Mouse (Mus musculus) monocyte, adult 5-6 weeks (primary cell): Measurements from ENCODE around the gene Mtap. TPM values are rescaled to one million over a fixed set of nuclear protein-coding genes. Genes with fewer than 3 reads are reported as not detected.
A peak's percentile ranks its signal among the peaks of the same experiment; 100 is the strongest.

ENCODE experiments used
- ATAC-seq: fragments of 153-309, 156-312 bp; replicated peaks from 2 replicates; pipeline ENCODE4 v1.8.0; 2017; ENCODE audit warnings: mild to moderate bottlenecking; ENCODE audit not compliant: low TSS enrichment, insufficient number of reproducible peaks, severe bottlenecking, poor library complexity, low FRiP score
- total RNA-seq: library from RNA; stranded (forward); fragments of 200-1000, 200-491, 200-594 nt; gene quantifications from 3 replicates; pipeline ENCODE4 v1.2.3, GENCODE M21; 2017

The Mtap gene
- total RNA-seq, 1 experiment from 2014 or later, result 25.9 TPM

DNA sequence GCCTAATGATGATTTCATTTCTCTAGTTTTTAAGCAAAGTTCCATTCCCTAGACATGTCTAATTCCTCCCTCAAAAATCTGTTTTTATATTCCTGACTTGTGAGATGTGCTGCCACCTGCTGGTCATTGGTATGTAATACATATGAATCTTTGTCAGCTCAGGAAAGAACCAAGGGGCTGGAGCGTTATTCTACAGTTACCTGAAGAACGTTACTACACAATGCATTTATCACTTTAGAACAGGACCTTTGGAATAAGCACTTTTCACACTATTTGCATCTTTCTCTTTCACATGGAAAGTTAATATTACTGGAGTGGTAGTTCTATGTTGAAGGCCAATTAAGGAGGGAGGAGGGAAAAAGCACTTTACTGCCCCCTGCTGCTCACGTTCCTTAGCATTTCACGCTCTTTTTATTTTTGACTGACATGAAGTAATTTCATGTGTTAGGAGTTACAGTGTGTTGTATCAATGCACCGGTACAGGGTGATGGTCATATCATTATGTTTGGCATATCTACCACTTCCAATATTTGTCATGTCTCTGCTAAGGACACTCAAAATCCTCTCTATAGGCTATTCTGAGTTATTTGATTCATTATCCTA lies 7.5 kb upstream of the Mtap start:
- peak; percentile 60; the same call in 1 of the 2 replicates for ATAC-seq

DNA sequence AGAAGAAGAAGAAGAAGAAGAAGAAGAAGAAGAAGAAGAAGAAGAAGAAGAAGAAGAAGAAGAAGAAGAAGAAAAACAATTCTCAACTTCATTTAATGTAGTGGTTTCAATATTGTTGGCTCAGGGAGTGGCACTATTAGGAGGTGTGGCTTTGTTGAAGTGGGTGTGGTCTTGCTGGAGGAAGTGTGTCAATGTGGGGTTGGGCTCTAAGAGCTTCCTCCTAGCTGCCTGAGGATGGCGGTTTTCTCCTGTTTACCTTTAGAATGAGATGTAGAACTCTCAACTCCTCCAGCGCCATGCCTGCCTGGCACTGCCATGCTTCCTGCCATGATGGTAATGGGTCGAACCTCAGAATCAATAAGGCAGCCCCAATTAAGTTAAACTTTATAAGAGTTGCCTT lies 5.1 kb upstream of the Mtap start:
- no peak for ATAC-seq

DNA sequence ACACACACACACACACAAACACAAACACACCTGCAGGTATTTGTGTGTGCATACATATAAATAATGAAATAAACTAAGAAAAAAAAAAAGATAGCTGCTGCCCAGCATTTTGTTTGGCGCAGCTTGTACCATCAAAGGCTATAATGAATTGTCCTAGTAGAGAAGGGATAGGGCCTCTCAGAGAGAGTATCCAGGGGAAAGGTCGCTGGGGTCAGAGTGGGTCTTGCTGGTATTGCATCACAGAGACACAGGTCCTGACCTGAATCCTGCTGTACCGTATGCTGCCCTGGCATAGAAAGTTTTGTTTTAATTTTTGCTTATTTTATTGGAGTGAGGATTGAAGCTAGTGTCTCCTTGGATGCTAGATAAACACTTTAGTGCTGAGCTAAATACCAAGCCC lies 566 bp upstream of the Mtap start:
- no peak for ATAC-seq

DNA sequence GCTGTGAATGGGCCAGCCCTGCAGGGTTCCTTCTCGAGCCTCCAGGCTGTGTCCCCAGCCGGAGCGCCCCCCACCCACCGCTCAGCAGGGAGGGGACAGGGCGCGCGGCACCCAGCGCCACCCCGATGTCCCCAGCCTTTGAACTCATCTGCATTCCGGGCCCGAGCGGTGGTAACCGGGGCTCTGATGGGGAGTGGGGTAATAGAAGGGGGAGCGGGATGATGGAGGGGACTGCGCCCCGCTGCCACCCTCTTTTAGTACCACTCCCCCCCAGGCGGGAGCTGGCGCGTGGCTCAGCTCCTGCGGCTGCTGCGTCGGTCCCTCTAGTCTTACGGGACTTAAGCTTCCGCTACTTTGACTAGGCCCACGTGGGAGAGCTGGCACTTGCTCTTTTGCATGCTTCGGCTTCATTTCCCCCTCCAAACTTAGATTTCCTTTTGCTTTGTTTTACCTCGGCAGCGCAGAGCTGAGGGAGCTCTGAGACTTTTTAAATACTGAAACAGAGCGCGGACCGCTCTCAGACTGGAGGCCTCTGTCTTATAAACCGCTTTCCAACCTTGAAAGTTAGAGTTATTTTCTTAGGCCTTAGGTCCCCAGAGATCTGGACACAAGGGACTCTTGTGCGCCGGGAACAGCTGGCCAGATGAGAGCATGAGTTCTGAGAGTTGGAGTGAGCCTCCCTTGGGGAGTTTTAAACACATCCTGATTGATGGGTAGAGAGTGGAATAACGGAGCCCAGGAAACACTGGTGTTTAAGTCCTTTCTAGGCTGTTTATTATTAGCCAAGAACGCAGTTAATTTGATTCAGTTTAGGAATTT lies 829 bp downstream of the Mtap start:
- peak; percentile 57; the same call in 1 of the 2 replicates for ATAC-seq

DNA sequence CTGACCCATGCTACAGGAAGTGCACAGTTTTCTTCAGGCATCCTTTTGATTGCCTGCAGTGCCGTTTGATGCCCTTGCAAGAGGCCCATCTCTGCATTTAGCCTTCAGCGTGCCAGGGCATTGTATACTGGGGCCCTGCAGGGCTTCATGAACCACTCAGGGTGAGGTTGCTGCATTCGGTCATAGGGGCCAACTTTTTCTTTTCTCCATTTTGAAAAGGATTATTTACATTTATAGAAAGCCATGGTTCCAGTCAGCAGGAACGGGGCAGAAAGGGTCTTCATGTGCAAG lies 1.4 kb downstream of the Mtap start:
- no peak for ATAC-seq

DNA sequence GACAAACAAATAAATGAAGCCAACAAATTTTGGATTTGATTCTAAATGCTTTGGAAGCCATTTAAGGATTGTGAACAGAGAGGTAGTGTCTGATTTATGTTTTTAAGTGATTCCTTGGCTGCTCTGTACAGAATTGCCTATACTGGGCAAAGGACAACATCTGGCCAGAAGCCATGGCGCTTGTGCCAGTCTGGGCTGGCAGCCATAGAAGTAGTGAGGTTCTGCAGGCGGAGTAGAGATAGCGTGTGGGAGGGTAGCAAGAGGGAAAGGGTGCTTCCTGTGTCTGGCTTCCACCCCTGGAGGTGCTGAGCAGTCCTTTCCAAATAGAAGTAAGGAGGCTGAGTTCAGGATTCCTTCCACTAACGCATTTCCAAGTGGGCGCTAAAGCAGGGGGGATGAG lies 3.9 kb downstream of the Mtap start:
- no peak for ATAC-seq

DNA sequence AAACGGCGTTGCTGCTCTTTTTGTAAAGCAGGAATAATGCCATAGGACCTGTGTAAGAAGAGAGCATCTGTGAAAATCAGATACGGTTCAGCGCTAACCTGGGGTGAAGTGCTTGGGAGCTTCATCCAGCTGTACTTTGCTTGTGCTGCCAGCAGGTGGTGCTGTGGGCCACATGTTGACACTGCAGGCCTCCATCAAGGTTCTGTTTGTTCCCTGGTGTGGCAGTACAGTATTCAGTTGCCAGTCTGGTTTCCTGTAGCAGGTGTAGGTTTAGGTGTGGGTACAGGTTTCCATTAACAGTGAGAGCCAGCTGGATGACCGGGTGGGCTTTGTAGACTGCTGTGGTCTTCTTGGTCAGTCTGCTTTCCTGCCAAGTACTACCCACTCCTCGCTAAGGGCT lies 8.5 kb downstream of the Mtap start:
- peak; percentile 84 for ATAC-seq

DNA sequence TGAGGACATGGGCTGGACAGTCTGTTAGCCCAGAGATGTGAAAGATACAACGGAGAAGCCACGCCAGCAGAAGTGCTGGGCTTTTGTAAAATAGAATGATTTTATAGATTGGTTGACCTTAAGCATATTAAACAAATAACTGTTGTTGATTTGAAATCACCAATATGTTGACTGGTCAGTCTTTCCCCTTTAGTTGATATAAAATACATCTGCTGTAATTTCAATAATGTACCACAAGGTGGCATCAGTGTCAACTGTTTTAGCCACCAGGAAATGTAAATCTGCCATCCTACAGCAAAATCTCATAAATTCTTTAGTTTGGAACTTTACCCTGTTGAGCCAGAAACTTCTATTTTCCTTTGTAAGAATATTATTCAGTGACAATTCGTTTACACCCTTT lies 9.4 kb downstream of the Mtap start:
- ATAC-seq, result no peak

DNA sequence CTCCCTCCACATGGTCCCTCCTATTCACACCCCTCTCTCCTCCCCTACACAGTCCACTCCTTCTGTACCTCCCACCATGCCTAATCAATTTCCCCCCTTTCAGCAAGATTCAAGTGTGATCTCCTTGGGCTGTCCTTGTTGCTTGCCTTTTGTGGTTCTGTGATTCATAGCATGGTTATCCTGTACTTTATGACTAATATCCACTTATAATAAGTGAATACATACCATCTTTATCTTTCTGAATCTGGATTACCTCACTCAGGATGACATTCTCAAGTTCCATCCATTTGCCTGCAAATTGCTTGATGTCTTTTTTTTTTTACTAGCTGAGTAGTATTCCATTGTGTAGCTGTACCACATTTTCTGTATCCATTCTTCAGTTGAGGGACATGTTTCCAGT lies 12.3 kb downstream of the Mtap start:
- no peak for ATAC-seq

DNA sequence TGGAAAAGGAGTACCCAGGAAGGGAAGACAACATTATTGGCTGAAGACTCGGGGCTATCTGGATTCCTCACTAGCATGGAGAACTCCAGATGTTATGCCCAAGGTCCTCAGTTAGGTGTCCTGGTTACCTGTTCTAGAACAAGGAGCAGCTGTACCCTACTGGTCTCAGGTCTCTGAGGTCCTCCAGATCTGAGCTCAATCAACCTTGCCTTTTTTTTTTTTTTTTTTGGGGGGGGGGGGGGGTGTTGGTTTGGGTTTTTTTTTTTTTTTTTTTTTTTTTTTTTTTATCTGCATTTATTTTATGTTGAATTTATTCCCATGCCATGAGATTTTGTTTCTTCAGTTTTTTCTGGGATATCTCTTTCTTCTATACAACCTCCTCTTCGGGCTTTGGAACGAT lies 24.5 kb downstream of the Mtap start:
- no peak for ATAC-seq

DNA sequence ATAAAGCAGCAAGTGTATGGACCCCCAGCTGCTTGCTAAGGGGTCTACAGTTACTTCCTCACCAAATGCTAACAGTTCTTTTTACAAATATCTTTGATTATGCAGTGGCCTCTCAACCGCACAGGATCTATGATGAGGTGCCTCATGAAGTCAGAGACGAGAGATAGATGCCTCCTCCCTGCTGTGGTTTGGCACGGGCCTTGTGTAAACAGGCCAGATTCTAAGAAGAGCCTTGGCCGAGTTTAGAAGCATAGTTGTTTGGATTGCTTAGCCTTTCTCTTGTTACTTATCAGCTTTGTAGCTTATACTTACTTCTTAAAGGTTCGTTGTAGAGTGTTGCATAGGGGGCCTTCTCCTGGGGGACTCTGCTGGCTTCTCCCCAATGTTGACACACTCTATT lies 25.6 kb downstream of the Mtap start:
- ATAC-seq, result no peak

DNA sequence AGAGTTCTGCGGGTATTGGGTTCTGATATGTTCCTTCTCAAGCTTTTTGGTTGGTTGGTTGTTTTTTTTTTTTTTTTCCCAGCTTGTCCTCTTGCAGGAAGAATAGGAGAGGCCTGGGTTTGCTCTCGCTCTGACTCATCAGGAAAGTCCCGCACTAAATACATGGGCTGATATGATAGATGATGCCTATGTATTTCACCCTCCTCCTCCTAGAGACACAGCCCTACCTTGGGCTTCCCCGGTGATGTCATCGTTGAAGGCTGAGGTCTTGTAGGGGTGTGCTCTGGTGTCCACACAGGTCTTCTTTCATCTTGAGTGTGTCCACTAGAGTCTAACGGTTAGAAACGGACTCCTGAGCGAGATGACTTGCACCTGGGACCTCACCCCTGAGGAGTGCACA lies 26.7 kb downstream of the Mtap start:
- ATAC-seq, result no peak

DNA sequence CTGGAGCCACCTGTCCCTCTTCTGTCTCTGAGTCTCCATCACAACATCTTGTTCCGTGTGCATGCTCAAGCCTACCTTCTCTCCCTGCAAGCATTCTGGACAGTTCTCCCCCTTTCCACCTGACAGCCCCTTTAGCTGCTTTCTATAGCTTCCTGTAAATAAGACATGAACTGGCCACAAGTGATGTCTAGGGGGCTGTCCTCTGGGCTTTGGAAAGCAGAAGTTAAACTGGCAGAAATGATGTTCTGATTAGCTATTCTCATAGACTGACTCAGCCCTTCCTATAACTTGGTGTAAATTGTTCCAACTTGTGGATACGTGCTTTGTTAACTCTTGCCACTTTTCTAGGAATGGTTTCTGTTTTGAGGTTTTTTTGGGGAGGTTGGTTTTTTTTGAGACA lies 27.8 kb downstream of the Mtap start:
- no peak for ATAC-seq

DNA sequence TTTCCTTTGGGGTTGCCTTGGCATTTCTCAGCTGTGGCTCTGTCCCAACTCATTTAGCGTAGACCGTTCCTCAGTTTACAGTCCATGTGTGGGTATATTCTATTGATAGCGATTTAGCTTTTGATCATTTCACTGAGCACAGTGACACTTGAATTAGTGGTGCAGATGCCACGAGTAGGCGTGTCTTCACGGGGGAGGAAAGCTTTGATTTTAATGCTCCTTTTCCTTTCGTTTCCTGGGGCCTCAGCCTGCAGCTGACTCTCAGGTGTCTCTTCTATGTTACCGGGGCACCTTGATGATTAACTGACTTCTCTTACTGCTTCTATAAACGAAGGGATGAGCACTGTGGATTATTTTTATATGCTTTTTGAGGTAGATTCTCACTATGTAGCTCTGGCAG lies 32.0 kb downstream of the Mtap start:
- ATAC-seq, result no peak

DNA sequence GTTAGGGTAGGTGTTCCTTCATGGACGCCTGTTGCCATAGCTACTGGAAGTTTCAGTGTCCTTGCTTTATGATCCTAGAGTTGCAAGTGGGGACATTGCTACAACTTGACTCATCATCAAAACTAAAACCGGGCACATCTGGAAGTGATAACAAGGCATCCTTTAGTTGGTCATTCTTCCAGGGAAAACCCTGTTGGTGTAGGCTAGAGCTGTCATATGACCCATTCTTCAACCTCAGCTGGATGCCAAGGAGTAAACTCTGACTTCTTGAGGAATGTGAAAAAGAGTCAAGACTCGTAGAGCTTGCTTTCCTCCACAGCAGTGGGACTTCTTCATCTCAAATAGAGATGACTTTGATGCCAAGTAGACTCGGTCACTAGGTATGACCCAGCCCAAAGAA lies 32.8 kb downstream of the Mtap start:
- ATAC-seq, result no peak

DNA sequence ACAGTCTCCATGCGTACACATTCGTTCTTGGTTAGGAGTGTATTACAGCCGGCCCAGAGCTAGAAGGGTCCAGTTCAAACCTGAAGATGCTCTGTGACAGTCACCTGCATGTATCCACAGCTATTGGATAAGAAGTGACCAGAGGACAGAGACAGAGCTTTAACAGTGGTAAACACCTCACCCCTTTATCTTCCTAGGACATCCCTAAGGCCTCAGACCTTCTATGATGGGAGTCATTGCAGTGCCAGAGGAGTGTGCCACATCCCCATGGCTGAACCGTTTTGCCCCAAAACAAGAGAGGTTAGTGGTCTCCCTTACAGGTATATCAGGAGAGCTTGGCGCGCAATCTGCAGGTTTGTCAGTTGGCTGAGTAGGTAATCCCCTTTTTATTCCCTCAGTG lies 34.0 kb downstream of the Mtap start:
- no peak for ATAC-seq

DNA sequence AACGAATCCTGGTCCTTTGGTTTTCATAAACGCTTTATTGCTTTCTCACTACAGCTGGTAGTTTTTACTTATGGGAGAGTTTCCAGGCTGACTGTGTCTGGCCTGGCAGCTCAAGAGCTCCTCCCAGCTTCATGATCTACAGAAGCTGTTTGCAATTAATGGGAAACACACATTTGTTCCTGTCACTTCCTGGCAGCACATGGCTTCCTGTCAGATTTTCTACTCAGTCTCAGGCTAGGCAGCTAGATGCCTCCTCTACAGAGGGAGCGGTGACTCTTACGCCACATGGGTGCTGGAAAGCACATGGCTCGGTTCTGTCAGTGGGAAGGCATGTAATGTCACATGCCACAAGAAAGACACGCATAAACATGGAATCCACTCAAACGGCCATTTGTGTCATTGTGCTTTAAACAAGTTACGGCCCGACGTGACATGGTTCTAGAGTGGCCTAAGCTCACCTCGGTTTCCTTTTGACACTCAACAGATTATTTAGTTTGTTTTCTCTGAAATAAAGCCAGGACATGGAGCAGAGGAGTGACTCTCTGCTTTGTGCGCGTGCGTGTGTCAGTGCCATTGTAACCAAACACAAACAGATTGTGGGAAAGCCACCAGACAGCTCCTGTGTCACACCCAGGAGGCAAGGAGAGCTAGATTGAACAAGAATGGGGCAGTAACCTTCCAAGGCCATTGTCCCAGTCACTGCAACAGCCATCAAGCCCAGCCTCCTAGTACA lies 36.1 kb downstream of the Mtap start:
- no peak for ATAC-seq

DNA sequence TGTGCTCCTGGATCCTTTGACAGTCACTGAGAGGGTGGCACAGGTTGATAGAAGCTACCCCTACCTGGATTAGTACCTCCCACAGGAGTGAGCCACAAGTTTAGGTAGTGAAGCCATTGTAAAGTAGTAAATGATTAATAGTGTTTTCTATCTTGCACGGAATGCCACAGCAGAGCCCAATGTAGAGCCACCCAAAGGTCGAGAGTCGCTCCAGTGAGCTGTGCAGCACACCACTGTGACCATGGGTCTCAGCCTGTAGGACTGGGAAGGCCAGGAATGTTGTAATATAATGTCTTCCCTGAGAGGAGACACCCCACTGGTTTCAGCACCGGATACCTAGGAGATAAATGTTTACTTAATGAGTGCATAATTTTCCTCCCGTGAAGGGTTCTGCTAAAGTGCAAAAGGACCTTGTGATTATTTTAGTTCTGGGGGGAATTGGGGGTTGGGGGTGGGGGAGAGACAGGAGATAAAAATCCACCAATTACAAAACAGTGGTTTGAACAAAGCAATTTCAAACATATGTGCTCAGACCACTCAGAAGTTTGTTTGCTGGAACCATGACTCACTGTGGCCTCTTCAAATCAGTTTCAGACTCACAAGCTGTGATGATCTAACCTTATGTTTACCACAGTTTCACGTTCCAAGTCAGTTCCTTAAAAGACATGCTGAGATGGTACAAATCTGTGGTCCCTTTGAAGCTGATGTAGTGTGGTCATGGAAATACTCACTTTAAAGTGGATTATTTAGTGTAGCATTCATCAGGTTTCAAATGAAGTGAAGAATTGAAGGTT lies 40.8 kb downstream of the Mtap start:
- ATAC-seq, result no peak

DNA sequence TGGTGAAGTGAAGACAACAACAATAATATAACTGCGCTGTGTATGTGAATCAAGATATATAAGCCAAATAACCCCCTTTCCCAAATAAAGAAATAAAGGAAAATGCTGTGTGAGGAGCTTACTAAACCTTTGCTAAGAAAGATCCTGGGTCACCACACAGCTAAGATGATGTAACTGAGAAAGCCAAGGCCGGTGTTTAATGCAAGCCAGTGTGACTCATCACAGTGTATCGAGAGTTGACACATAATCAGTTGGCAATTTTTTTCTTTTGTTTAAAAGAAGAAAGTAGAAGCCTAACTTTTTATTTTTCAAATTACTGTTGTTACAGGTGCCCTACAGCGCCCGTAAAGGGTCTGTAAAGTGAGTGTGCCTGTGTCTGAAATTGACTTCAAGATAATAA lies 43.2 kb downstream of the Mtap start:
- ATAC-seq, result no peak
